Mouse (Mus musculus) neutrophil, adult 5-6 weeks (primary cell): ENCODE data around the gene Slc1a1. TPM values are rescaled to one million over a fixed set of nuclear protein-coding genes. Genes with fewer than 3 reads are reported as not detected.

Source experiments
- ATAC-seq: fragments of 151-379, 151-347 bp; 2 replicates; pipeline ENCODE4 v1.8.0; 2017; ENCODE audit warnings: mild to moderate bottlenecking, moderate TSS enrichment; ENCODE audit not compliant: insufficient number of reproducible peaks, poor library complexity, low FRiP score, severe bottlenecking; ENCODE audit errors: extremely low read depth
- total RNA-seq: library from RNA; stranded (forward); fragments of 200-1000 nt; gene quantifications from 2 replicates; pipeline ENCODE4 v1.2.3, GENCODE M21; 2017

Slc1a1 gene
- total RNA-seq, 1 experiment from 2014 or later, result 1.7 TPM

DNA sequence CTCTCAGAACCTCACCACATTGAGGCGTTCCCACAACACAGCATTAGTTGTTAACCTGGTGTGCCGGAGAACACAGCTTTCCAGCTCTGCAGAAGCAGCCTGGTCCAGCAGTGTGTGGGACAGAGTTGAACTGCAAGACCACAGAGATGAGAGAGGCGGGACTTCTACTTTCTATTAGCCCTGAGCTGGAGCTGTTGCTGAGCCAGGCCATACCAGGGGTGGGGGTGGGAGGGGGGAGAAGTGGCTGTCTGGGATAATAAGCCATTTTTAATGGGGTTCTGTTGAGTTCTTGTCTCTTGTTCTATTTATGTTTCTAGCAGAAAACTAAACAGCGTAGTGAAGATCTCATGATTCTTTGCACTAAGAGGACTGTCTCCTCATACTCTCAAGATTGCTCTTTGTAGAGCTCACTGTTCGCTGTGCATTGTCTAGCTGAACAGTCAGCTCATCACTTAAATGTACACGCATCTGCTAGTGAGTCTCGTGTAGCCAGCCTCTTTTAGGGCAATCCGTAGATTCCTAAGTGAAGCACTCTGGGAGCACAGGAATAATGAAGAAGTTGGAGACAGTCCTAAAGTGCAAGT, 68.8 kb downstream of the Slc1a1 start:
- ATAC-seq, result no peak

DNA sequence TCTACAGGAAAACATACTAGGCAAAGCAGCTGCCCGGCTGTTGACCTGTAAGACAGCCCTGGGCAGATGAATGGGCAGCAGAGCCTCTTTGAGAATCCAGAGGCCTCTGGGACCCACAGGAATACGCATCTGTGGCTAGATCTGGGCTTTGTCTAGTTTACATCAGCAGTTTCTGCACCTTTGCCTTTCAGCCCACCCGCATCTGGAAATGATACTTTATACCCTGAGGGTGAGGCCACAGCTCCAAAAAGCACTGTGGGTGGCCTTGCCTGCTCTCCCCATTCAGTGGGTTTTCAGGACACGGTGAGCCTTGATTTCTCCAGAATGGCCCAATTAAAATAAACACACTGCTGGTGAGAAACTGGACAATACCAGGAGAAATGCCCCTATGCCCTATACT, 73.3 kb downstream of the Slc1a1 start:
- no peak for ATAC-seq

DNA sequence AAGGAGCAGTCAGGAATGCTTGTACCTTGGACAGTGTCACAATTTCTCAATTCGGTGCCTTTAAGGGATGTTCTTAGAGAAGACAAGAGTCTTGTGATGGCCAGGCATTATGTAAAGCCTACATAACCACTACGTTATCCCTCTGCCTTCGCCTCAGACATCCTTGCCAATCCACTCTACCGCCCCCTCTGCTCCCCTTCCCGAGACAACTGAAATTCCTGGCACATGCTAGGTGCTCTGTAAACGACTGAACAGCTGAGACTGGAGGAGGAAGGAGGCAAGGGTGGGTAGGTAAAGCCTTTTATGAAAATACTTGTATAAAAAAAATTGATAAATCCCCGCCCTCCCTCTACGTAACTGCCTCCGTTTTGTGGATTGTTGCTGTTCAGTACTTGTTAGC, 73.8 kb downstream of the Slc1a1 start:
- ATAC-seq, result no peak

DNA sequence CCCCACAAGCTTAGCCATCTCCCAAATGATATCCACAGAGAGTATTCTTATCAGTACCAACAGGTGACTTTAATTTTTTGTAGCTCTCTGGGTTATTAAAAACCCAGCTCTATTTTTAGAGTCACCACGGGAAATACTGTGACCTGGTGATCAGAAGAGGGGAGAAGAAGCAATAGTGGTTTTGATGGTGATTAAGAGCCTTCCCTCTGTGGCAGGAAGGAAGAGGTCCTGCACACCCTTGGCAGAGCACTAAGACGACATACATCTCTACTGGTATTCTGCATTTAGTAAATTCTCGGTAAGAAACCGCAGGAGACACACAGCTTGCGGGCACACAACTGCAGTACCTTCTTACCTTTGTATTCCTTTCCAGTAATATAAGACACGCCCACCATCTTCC, 79.7 kb downstream of the Slc1a1 start:
- ATAC-seq, result no peak

DNA sequence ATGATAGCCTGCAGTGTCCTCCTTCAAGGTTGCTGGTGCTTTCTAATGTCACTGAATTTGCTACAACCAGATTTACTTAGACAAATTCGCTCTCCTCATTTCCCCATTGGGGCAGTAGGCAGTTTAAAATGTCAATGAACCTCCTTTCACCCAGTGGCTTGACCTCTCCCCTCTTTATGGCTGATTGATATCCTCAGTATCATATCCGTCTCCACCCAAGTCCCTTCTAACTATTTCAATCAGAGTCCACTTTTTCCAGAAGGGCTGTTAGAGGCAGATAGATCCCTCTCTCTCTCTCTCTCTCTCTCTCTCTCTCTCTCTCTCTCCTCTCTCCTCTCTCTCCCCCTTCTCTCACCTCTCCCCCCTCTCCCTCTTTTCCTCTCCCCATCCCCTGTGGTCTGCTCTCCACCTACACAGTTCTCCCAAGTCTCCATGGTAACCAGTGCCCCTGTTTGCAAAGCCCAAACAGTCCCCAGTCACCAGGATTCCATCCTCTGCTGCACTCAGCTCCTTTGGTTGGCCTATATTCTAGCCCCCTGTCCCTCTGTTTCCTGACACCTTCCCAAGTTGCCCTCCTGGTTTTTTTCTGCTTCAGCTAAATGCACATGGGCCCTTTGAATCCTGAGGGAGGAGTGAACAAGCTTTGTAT, 80.9 kb downstream of the Slc1a1 start:
- no peak for ATAC-seq

DNA sequence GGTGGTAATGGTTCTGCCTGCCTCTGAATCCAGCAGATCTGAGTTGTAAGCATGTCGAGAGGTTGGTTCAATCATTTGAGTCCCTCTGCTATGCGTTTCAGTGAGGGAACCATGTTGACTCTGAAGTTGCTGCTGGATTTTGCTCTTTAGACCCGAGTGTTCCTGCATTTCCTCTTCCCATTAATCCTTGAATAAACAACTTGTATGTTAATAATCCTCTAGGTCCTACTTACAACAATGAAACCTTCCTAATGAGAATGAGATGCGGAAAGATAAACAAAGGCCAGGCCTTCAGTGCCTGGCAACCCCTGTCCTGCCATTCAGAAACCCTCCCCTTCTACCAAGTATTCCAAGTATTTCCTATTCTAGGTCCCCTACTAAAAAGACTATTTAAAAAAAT, 81.6 kb downstream of the Slc1a1 start:
- ATAC-seq, result no peak

DNA sequence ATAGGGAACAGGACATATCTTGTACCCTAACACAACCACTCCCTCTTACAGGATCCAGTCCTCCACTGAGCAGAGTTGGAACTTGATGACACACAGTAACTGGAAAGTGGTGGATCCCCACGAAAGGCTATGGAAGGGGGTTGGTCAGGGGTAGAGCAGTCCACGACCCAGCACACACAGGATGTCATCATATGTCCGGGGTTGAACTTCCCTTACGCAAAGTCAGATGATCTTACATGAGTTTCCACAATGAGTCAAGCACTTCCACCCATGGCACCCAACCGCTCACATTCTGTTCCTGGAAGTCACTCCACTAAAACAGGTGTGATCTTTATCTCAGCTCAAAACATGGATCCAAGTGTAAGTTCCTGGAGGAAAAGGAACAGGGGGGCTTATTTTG, 83.0 kb downstream of the Slc1a1 start:
- no peak for ATAC-seq

DNA sequence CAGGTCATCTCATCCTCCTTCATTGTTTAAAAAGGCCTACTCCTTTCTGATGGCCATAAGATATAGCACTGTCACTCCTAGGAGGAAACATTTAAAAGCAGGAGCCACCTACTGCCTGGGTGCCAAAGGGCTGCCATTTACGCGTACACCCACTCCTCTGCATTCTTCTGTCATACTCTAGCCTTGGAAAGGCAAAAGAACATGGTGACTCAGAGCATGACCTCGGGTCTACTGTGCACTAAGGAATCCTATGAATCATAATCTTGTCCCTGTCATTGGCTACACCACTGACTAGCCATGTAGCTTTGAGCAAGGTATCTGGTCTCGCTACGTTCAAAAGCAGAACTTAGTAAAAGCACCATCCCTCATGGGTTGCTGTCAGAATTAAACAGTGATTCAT, 91.5 kb downstream of the Slc1a1 start:
- ATAC-seq, result no peak

DNA sequence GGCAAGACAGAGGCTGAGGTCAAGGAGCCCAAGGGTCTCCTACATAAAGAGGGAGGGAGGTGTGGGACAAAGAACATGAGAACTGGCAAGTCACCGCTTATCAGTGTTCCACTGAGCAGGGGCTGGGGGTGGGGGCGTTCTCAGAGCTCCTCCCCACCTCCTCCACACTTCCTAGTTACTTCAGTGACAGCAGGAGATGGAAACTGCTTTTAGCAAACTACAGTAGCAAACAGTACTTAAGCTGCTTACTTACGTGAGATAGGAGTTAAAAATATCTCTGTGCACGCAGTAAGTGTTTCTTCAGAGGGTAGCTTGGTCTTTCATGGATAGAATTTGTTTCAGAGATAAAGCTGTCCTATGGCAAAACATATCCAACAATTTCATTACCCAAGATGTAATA, 92.5 kb downstream of the Slc1a1 start:
- no peak for ATAC-seq

DNA sequence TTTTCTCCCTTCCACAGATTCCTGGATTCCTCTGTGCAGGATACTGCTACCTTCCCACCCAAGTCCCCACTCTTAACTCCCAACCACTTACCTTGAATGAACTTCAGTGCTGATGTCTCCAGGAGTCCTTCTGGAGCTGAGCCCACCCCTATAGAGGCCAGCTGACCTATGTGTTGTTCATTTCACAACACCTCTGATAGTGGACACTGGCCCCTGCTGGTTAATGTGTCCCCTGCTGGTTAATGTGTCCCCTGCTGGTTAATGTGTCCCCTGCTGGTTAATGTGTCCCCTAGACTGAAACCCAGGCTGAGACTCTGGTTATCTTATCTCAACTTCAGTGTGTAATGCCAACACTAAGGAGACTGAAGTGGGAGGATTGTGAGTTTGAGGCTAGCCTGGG, 94.2 kb downstream of the Slc1a1 start:
- ATAC-seq, result no peak

DNA sequence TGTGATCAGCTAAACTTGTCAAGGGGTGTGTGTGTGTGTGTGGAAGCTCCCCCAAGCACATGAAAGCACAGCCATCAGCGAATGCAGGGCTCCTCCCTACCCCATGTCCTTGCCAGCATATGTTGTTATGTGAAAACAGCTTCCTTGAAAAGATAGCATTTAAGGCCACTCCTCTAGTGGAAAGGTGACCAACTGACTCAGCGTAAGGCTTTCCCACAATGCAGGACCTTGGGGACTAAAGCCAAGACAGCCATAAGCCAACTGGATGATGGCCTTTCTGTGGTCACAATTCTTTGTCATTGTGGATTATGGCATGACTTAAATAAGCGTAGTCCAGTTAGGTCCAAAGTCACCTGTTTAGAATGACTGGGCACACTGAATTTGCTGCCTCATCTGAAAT, 100.0 kb downstream of the Slc1a1 start:
- ATAC-seq, result no peak

DNA sequence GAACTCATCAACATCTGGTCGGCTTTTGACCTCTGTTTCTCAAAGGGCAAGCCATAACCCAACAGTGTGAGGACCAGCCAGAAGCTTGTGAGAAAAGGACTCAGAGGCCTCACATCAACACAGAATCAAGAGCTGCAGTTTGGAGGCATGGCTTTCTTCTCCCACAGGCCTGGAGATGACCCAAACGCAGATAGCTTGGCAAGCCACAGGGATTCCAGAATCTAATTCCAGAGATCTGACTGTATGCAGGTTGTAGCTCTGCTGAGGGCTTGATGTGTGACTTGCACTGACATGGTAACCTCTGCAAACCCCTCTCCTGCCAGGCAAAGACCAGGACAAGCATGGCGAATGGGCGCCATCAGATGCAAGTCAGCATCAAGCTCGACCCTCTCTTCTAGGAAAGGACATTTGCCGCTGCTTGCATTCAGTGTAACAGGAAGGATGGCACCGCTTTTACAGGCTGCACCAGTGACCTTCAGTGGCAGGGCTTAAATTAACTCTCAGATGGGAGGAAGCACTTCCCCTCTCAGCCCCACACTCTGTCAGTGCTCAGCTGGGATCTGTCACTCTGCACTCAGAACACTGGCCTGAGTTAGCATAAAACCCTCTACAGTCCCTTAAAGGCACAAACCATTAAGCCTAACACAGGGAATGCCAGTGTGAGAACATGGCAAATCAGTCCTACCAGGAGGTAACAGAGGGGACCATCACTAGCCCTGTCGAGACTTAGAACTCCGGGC, 105.5 kb downstream of the Slc1a1 start:
- ATAC-seq, result no peak

DNA sequence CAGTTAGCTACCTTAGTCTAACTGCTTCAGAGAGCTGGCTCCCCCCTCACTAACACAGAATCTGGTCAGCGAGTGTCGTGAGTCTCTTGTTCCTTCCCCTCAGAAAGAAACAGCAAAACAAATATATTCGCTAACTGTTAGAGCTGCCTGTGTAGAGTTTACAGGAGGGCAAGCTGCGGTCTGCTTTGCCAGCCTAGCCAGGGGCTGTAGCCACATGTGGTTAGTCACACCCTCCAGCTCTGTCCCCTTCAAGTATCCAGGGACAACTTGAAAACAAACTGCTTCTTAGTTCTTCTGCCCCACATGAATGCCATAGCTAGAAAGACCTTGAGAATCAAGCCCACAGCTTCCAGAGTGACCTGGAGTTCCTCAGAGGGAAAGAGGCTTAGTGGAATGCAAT, 106.4 kb downstream of the Slc1a1 start:
- ATAC-seq, result no peak

DNA sequence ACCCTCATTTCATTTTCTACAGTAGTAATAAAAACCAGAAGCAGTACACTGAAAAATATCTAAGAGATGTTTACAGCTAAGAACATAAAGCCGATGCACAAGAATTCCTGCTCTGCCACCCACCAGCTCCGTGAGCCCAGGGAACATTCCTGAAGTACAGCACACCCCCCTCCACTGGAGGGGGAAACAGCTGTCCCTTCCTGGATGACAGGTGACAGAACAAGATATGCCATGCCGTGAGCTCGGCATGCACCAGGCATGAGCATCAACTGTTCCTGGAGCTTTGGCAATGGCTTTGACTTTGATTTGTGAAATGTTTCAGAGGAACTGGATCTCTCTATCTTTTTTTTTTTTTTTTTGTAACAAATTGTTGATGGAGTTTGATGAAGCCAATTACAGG, 111.9 kb downstream of the Slc1a1 start:
- no peak for ATAC-seq

DNA sequence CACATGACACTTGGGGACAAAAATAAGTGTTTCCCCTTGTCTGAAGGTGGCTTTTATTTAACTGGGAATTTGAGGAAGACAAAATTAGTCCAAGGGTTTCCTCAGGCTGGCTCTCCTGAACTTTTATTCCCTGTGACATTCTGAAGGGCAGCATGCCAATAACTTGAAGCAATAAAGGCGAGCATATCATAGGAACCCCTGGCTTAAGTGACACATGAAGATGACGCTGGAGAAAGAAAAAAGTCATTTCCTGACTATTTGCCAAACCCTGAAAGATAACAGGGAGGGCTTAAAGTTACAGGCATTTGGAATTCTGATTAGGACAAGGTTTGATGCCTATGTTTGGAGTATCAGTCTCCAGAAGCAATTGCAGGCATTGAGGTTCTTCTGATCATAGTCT, 112.5 kb downstream of the Slc1a1 start:
- ATAC-seq, result no peak

DNA sequence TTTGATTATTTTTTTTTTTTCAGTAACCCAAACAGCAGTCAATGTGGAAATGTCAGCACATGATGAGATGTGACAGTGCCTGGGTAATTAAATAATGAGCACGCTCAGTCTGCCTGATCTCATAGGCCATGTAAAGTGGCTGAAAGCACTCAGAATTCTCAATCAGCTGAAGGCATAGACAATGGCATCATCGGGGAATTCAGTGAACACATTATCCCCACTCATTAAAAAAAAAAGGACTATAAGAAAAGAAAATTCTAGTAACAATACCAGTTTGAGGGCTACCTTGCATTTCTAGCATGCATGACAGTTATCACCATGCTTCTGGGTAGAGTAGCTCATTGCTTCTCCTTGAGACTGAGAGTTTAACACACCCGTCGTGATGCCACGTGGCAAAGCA, 116.4 kb downstream of the Slc1a1 start:
- ATAC-seq, result no peak

DNA sequence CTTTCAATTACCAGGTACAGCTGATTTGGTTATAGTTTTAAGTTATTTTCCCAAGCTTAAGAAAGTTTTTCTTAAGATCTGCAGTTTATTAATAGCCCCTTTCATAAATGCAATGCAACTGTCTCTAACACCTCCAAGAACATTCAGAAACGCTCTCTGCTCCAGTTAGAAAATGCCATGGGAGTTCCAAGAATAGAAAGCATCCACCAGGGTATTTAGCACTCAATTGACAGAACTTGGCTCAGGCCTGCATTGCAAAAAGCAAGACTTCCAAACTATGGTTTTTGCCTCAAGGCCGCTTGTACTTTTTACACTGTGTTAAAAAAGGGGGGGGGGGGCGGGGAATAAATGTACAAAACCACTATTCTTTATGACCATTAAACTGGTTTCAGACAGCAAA, 128.3 kb downstream of the Slc1a1 start:
- no peak for ATAC-seq

DNA sequence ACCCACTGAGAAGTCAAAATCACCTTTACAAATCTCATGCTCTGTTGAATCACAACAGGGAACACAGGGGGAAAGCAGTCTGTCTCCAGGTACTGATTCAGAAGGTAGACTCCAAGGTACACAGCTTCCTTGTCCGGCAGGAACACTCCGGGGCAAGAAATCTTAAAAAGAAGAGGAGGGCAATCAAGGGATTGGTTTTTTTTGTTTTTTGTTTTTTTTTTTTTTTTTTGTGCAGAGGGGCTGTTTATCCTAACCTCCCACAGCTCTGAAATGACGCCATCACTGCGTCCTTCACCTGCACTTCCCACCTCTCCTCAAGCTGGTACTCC, 128.6 kb downstream of the Slc1a1 start:
- no peak for ATAC-seq
